Mouse (Mus musculus): Measurements from ENCODE around the gene Naif1. TPM values are rescaled to one million over a fixed set of nuclear protein-coding genes. Genes with fewer than 3 reads are reported as not detected.
"Not testable (repeated sequence)": the region's sequence is repeated elsewhere in the genome, so short reads cannot be mapped to it uniquely, and the experiment has no call there.

Gene Naif1
- total RNA-seq, 2 experiments from 2014 or later, result 3.4 TPM

DNA sequence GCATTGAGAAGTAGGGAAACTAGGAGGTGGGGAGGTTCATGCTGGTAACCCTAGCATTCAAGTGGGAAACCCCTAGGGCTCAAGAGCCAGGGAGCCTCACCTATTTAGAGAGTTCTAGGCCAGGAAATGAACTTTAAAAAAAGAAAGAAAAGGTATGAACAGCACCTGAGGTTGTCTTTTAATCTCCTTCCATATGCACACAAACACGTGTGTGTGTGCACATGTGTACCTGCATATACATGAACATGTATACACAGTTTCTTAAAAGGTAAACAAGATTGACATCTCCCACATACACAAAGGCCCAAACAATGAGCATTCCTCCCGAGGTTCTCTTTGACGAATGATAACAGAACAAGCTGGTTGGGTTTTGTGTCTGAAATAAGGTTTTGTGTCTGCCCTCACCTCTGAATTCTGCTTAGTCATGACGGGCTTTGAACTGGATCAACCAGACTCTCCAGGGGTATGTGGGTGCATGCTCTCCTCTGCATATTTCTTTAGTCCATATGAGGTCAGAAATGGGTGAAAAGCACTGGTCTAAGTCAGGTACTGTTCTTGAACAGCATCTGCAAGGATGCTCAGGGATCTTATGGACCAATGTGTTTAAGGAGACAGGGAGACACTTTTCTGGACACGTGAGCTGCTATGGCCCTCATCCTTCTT lies 3.5 kb downstream of the Naif1 start:
- no peak for DNase-seq (ENCODE audit: low spot score in 2 of 2)

DNA sequence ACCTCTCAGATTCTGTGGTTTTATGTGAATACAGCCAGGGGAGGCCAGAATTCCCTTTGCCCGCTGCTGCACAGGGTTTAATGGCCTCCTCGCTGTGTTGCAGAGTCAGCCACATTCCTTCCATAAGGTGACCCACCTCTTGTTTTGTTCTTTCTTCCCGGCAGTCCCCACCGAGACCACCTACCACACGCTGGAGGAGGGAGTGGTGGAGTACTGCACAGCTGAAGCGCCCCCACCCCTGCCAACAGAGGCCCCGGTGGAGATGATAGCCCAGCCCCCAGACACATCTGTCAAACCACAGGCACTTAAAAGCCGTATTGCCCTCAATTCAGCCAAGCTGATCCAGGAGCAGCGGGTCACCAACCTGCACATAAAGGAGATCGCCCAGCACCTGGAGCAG lies 4.4 kb downstream of the Naif1 start:
- DNase-seq (ENCODE audit: low spot score in 2 of 2), result no peak

DNA sequence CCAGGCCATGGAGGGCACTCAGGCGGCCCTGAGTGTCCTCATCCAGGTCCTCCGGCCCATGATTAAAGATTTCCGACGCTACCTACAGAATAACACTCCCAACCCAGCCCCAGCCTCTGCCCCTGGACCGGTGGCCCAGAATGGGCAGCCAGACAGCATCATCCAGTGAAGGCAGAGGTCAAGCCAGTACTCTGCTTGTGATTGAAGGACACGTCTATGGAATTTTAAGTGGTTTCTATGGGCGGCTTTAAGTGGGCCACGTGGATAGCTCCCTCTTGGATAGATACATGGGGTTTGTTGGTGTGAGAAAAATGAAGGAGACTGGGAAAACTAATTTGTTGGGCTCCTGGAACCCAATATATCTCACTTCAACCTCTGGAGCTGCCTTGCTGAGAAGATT lies 4.8 kb downstream of the Naif1 start:
- no peak for DNase-seq (ENCODE audit: low spot score in 2 of 2)

DNA sequence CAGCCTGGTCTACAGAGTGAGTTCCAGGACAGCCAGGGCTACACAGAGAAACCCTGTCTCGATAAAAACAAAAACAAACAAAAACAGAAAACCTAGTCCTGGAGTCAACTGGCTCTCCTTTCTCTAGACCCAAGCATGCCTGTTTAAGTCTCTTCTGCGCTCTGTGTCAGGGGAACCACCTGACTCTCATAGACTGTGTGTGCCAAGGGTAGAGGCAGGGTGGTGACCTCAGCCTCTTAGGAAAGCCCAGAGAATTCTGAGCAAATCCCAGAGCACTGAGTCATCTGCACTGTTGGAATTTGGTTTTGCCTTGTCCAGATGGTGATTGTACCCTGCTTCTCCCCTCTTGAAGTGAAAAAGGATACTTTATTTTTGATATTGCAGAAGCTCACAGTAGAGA lies 8.0 kb downstream of the Naif1 start:
- DNase-seq (ENCODE audit: low spot score in 2 of 2), result no peak

DNA sequence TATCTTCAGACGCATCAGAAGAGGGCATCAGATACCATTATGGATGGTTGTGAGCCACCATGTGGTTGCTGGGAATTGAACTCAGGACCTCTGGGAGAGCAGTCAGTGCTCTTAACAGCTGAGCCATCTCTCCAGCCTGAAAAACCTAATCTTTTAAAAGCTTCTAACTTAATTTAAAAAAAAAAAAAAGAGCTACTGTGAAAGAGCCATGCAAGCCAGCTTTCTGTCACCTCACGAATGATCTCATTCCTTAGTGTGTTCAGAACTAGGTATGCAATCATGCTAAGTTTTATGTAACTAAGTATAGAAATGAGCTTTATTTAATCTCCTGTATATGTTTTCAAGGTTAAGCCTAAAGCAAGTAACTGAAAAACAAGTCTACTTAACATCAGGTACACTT lies 9.4 kb downstream of the Naif1 start:
- no peak for DNase-seq (ENCODE audit: low spot score in 2 of 2)

DNA sequence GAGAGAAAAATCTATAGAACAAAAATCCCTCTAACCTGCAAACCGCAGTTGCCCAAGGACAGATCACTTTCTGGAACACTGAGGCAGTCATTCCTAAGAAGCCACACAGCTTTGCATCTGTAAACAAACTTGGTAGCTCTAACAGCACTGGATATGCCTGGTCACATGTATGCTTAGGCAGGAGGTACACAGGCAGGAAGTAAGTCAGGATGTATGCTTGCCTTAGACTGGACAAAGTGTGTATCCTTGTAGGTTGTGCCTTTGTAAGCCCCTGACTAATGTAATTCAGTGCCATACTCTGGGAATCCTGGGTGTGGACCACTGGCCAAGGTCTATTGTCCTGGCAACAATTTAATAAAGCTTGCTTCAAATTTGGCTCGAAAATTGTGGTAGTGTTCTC lies 13.5 kb downstream of the Naif1 start:
- no peak for DNase-seq (ENCODE audit: low spot score in 2 of 2)

DNA sequence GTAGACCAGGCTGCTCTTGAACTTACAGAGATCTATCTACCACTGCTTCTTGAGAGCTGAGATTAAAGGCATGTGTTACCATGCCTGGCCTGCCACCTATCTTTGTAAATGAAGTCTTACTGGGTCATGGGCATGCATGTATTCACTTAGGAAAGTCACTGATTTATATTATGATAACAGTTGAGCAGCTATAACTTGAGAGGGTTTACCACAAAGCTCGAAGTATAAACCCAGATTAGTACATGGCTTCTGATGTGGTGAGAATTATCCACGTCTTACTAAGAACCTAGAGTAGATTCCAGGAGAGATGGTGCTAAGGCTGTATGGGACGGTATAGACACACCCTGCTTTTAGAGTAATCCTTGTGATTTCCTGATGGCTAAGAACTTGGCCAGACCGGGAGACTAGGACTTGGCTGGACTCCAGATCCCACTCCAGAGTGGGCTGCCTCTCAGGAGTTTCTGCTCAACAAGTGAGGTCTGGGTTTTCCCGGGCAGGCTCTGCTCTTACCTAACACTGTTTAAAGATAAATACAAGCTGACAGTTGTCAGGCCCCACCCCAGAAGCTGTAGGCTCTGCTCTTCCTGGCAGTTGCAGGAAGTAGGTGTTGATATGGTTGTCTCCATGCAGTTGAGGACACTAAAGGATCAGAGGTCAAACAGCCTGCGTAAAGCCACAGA lies 14.1 kb downstream of the Naif1 start:
- no peak for DNase-seq (ENCODE audit: low spot score in 2 of 2)

DNA sequence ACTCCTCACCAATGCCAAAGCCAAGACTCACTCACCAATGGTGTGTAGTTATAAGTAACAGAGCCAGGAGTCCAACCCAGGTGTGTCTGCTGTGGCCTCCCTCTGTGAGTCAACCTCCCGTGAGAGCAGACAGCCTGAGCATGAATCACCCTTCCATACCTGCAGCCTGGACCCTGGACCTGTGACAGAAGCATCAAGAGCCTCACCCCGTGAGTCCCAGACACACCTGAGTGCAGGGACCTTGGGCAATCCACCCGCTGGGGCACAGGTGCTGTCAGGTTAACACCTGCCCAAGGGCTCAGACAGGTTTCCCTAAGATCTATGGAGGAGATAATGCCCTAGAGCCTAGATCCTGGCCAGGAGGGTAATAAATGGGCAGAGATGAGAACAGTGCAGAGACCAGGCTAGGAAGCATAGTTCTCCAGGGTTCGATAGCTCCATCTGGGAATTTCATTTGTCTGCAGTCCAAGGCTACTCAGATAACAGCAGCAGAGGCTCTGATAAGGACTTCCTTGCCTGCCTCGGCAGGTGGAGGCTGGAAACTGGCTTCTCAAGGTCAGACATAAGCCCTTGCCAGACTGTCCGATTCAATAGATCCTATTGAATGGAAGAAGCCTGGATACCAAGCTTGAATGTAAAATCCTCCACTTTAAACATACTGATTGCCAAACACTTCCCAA lies 20.9 kb downstream of the Naif1 start:
- DNase-seq (ENCODE audit: low spot score in 2 of 2), result no peak

DNA sequence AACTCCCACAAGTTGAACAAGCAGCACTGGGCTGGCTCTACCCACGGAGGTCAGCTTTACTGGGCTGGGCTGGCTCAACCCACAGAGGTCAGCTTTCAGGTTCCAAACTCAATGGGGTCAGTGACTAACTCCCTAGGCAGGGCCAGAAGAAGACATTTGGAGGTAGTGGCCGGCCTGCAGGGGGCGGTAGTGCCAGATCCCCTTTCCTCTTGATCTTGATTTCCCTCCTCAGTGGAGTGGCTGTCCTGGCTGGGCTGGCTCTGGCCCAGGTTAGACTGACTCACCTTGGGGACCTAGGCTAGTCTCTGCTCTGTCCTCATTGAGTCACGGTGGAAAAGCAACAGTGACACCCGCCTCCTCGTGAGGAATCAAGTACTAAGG lies 21.4 kb downstream of the Naif1 start:
- DNase-seq (ENCODE audit: low spot score in 2 of 2), result no peak

DNA sequence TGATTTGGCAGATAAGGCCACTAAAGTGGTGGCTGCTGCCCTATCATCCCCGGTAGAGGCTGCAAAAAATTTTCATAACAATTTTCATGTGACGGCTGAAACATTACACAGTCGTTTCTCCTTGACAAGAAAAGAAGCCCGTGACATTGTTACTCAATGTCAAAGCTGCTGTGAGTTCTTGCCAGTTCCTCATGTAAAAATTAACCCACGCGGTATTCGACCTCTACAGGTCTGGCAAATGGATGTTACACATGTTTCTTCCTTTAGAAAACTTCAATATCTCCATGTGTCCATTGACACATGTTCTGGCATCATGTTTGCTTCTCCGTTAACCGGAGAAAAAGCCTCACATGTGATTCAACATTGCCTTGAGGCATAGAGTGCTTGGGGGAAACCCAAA lies 25.1 kb downstream of the Naif1 start:
- DNase-seq (ENCODE audit: low spot score in 2 of 2), result not testable (repeated sequence)

DNA sequence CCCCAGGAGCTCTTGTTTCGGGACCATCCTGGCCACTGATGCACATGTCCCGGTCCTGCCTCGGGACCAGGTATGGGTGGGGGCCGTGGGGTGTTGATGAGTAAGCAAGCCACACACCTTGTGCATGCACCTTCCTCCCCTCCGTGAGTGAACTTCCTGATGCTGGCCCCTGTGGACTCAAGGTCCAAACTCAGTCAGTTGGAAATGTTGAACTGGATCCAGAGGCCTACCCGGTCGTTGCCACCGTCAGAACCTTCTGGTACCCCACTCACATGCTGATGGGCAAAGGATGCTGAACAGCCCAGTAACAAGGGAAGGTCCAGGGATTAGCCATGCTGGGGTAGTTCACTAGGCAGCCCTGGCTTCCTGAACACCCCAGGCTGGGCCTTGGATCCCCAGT lies 32.1 kb downstream of the Naif1 start:
- DNase-seq (ENCODE audit: low spot score in 2 of 2), result no peak

DNA sequence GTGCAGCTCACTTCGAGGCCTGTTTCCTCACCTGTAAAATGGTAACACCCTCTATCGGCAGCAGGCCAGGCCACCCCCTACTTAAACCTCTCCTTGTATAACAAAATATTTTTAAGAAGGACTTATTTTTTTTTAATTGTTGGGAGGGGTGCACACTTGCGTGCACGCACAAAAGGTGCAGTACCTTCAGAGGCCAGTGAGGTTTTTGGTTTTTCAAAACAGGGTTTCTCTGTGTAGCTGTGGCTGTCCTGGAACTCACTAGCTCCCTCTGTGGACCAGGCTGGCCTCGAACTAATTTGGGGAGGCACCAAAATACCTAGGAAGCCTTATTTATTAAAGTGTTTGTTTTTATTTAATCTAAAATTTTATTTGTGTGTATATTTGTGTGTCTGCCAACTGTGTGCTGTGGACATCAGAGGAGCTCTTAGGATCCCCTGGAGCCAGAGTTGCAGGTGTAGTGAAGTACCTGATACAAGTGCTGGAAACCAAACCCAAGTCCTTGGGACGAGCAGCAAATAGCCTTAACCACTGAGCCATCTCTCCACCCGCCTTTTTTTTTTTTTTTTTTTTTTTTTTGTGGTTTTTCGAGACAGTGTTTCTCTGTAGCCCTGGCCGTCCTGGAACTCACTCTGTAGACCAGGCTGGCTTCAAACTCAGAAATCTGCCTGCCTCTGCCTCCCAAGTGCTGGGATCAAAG lies 33.1 kb downstream of the Naif1 start:
- DNase-seq (ENCODE audit: low spot score in 2 of 2), result no peak

DNA sequence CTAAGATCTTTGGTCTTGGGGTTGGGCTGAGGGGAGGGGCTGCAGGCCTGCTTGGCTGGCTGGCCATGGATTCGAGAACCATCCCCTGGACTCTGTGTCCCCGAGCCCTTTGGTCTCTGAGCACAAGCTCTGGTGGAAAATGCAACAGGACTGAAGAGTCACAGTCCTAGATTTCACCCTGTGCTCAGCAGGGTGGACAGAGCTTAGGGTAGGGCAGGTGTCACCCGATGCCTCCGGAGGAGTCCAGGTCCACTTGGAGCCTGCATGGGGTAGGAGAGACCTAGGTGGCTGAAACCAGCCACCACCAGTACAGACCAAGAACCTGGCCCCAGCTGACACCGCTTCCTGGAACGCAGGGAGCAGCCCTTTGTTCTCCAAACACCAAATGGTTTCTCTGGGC lies 34.7 kb downstream of the Naif1 start:
- DNase-seq (ENCODE audit: low spot score in 2 of 2), result no peak

DNA sequence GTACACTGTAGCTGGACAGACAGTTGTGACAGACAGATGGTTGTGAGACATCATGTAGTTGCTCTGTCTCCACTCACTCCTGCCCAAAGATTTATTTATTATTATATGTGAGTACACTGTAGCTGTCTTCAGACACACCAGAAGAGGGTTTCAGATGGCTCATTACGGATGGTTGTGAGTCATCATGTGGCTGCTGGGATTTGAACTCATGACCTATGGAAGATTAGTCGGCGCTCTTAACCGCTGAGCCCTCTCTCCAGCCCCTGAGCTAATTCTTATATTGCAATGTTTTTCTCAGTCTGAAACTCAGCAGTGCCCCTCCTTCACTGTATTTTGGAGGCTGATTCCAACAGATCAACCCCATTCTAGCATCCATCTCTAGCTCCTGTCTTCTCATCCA lies 35.5 kb downstream of the Naif1 start:
- DNase-seq (ENCODE audit: low spot score in 2 of 2), result no peak

DNA sequence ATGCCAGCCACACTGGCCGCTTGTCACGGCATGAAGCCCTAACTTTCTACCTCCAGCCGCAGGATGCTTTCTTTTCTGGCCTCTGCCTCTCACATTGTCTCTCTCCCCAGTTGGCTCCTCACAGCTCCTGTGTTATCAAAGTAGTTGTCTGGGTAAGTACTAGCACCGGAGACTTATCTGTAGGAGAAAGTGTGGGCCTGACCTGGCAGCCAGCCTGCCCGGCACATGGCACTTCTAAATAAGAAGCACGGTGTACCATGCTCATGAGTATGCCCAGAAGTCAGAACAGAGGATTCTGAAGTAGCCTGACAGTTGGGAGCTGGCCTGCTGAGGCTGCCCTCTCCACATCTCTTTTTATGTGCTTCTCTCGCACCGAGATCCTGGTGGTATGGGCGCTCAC lies 35.9 kb downstream of the Naif1 start:
- DNase-seq (ENCODE audit: low spot score in 2 of 2), result no peak

DNA sequence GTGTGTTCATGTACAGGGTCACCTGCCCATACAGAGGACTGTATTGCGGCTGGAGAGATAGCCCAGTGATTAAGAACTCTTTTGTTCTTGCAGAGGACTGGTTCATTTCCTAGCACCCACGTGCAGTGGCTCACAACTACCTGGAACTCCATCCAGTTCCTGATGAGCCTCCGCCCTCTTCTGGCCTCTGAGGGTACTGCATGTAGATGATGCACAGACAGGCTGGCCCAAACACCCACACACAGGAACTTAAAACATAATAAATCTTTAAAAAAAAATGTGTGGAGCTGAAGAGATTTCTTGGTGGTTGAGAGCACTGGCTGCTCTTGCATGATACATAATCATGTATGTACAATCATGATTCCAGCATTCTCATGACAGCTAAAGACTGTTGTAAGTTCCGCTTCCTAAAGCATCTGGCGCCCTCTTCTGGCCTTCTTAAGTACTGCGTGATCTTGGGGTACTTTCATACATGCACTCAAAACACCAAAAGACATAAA lies 36.9 kb downstream of the Naif1 start:
- DNase-seq (ENCODE audit: low spot score in 2 of 2), result peak; percentile 95

DNA sequence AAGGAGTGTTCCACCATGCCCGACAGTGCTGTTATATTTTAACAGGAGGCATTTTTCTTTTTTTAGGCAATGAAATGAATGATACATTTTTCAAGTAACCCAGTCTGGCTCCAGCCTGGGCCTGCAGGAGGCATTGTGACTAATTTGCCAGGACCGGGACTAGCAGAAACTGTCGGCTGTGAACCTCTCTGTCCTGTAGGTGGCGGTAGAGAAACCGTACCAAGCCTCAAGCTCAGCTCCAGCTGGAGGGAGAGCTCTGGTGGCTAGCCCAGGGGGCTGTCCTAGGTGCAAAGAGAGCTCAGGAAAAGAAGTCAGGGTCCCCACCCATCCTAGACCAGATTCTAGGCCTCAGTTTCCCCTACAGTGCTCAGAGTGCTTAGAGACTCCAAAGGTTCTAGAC lies 38.4 kb downstream of the Naif1 start:
- DNase-seq (ENCODE audit: low spot score in 2 of 2), result peak; percentile 83 to 88

DNA sequence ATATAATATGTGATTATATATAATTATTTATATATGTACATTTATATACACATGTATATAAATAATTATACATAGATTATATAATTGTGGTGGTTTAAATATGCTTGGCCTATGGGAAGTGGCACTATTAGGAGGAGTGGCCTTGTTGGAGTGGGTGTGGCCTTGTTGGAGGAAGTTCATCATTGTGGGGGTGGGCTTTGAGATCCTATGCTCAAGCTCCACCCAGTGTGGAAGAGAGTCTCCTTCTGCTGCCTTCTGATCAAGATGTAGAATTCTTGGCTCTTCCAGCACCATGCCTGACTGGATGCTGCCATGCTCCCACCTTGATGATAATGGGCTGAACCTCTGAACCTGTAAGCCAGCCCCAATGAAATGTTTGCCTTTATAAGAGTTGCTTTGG lies 40.5 kb downstream of the Naif1 start:
- not testable (repeated sequence) for DNase-seq (ENCODE audit: low spot score in 2 of 2)

DNA sequence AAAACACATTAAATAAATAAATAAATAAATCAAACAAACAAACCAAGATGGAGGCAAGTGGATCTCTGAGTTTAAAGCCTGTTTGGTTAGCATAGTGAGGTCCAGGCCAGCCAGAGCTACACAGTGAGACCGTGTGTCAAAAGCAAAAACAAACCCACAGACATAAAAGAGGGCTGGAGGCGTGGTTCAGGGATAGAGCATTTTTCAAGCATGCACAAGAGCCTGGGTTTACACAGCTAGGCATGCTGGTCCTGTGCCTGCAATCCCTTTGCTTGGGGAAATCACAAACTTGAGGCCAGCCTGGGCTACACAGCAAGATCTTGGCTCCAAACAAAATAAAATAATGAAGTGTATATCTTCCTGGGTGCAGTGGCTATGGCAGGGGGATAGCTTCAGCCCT lies 42.4 kb downstream of the Naif1 start:
- no peak for DNase-seq (ENCODE audit: low spot score in 2 of 2)

DNA sequence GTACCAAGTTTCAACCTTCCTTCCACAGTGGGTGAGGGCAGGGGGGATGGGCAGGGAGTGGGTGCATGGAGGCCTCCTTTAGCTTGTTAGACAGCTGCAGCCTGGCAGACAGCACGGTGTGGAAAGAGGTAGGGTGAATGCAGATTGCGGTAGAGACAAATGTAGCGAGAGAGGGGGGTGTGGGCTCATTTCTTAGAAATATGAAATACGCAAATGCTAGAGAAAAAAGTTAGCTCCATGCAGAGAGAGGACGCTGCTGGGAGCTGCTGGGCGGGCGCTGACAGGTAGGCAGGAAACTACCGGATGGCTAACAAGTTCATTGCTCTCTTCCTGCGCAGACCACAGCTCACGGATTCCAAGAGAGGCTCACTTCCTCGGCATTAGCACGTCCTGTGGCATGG lies 43.0 kb downstream of the Naif1 start:
- no peak for DNase-seq (ENCODE audit: low spot score in 2 of 2)

DNA sequence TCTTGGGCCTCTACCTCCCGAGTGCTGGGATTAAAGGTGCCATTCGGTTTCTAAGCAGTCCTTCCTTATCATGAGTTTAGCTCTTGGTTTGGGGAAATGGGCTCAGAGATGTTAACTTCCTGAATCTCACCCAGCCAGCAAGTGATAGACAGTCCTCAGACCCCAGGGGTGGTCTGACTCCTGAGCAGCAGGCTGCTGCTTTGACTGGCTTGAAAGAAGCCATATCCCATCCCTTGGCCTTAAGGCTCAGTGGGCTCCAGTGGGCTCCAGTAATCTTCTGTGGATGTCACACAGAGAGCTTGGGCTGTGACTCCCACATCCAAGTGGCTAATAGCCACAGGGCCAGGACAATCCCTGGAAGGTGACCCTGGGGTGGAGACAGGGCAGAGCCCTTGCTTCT lies 44.3 kb downstream of the Naif1 start:
- no peak for DNase-seq (ENCODE audit: low spot score in 2 of 2)

DNA sequence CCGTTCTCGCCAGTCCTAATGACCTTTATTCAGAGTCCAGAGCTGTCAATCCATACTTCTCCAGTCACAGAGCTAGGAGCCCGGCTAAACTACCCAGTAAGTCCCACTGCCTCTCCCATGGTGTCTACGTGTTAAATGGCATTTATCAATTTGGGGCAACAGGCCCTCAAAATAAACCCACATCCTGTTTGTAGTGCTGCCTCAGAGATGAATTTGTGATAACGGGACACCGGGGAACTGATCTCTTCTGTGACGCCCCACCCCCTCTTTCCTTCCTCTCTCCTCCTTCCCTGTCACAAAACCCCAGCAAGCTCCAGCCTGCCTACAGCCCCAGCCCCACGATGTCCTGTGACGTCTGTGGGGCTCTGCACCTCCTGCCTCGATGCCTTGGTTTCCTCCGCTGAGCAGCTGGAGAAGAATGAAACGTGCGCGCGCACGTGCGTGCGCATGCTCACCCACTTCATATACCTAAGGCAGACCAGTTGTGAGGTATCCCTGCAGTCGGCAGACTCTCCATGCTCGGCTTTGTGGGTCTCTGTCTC lies 45.0 kb downstream of the Naif1 start:
- DNase-seq (ENCODE audit: low spot score in 2 of 2), result no peak
